Mouse (Mus musculus): ENCODE measurements around the gene Prtn3. TPM values are rescaled to one million over a fixed set of nuclear protein-coding genes. Genes with fewer than 3 reads are reported as not detected.
A peak's percentile ranks its signal among the peaks of the same experiment; 100 is the strongest.

Gene Prtn3
- total RNA-seq, 2 experiments from 2014 or later = 2.1 TPM; not detected in 1

DNA sequence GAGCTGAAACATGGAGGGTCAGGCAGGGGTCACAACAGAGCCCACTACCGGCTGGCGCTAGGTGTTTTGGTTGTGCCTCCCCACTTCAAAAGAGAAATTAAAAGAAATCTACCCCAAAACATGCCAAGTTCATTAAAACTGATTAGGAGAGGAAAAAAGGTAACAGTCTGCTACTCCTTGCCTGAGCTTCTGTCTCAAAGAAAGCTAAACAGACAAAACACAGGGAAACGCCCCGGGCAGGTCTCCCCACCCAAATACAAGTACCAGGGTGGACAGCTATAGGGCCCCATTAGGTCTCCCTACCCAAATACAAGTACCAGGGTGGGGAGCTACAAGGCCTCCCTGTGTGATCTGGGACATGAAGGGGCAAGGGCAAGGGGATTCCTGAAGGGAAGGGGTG lies 36.3 kb downstream of the Prtn3 start, which contains the start of gene Gm26602:
TSS of gene Gm26602 (plus strand) at position 301 of the 400 bp plus-strand sequence.
- DNase-seq = no peak

DNA sequence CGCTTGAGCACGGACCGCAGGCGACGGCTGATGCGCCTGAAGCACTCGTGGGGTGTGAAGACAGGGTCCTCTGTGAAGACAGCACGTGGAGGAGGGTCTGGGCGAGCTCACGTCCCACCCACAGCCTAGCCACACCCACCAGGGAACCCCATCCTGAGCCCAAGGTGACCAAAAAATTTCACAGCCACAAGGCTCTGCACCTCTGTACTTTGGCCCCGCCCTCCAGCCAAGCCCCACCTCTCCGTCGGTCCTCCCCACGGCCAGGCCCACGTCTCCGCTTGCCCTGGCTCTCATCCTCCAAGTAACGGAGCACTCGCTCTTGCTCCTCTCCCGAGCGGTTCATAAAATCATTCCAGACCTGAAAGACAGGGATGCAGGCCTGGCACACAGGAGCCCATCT lies 38.1 kb downstream of the Prtn3 start:
- no peak for DNase-seq

DNA sequence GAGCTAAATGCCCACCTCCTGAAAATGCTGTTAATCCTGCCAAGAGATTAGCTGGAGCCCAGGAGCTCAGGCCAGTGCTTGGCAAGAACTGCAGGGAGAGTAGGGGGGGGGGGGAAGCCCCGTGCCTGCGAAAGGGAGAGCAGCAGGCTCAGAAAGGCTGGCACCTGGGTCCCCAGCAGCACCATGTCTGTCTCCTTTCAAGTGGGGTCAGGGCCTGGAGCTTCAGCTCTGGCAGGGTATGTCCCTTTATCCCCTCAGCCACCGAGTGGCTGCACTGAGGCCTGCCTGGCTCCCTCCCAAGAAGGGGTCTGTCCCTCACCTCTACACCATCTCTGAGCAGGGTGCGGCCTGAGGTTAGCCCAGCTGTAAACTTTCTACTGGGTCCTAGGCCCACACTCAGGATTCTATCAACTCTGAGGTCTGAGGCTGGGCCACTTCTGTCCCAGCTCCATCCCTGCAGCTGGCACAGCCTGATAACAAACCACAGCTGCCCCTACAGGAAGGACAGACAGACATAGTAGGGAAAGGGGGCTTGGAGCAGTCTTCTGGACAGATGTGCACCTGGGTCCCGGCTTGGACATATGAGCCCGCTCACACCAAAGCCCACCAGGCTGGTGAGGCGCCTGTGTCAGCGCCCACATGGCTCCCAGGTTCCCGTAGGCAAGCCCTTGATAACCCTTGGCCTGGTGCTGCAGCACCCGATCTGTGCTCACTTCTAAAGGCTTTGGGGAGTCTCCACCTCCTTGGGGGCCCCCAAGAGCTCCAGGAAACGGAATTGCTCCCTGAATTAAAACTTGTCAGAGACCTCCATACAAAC lies 40.1 kb downstream of the Prtn3 start:
- DNase-seq = no peak

DNA sequence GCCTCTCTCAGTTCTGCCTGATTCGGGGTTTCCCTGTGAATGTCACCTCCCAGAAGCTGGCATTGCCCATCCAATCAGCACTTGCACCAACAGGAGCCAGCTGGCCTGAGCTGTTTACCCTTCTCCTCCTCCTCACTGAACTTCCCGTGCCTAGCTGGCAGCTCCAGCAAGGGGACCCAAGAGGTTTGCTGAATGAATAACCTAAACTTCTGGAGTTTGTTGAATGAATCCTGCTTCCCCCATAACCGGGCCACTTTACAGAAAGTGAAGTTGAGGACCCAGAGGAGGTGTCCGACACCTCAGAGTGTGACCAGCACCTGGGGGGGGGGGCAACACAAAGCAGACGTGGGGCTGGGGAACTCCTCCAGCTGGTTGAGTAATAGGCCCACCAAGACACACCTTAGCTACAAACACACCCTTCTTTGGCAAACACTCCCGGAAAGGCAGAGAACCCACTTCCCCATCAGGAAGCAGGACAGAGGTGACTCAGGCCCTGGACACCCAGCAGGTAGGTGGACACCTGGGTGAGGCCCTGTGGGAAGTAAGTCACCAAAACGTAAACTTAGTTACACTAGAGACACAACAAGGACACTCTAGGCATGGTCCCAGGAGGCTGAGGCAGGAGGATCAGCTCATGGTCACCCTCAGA lies 40.8 kb downstream of the Prtn3 start:
- no peak for DNase-seq

DNA sequence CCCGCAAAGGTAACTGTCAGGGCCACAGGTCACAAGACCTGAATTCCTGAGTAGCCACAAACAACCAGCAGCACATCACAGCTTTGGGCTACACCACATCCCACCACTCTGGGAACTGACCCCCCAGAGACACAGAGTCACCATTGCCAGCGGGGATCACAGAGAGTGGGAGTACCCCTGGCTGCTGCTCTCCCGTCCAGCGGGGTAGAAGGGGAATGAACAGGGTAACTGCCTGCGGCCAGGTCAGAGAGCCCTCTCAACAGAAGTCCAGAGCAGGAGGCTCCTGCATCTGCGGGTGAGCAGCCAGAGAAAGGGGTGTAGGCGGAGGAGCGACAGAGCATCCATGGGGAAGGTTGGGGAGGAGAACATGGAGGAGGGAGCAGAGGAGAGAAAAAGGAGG lies 41.8 kb downstream of the Prtn3 start:
- no peak for DNase-seq

DNA sequence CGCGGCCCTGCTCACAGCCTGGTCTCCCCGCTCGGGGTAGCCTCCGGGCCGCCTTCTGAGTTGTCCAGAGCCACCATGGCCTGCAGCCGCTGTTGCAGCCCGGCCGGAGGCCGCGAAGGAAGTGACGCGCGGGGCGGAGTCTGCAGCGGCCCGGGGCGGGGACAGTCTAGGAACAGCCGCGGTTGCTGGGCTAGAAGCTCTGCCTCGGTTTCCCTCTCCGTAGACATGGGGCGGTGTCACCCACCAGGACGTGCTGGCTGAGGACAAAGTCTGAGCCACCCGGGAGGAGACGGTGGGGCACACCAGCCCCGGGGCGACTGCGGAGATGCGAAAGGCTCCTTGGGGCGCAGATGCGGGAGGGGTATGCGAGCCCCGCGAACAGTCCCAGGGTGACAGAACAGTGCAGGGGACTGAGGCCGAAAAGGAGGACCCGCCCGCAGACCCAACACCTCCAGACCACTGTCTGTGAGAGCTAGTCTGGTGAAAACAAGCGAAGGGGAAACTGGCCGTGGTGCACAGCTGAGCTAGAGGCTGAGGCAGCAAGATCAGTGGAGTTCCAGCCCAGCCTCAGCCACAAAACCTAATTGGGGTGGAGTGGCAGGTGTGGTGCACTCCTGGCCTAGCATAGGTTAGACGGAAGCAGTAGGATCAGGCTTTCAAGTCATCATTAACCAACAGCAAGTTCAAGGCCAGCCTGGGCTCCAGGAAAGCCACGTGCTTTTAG lies 42.7 kb downstream of the Prtn3 start, which contains the start of gene Kiss1r:
TSS of gene Kiss1r (plus strand) at position 164 of the 724 bp plus-strand sequence.
- DNase-seq = peak; percentile 91

DNA sequence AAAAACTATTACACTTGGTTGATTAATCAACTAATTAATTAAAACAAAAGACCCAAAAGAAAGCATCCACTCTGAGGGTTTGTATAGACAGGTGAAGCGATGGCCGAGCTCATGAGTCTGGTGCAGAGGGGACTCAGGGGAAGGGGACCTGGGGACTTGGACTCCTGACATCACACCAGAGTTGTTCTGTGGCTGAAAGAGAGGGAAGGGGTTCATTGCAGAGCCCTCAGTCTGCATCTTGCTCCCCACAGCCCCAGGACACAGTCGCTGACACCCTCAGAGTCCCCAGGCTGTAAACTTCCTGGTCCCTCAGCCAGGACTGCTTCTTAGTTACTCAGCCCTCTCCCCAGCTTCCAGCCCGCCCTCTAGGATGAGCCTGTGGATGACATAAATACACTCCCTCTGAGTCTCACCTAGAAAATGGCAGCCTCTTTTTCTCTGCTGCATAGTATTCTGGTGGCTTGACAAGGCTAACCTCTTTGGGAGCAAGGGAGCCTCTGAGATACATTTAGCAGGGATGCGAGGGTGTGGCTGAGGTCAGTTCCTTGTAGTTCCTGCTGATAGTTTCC lies 43.3 kb downstream of the Prtn3 start:
- DNase-seq = no peak

DNA sequence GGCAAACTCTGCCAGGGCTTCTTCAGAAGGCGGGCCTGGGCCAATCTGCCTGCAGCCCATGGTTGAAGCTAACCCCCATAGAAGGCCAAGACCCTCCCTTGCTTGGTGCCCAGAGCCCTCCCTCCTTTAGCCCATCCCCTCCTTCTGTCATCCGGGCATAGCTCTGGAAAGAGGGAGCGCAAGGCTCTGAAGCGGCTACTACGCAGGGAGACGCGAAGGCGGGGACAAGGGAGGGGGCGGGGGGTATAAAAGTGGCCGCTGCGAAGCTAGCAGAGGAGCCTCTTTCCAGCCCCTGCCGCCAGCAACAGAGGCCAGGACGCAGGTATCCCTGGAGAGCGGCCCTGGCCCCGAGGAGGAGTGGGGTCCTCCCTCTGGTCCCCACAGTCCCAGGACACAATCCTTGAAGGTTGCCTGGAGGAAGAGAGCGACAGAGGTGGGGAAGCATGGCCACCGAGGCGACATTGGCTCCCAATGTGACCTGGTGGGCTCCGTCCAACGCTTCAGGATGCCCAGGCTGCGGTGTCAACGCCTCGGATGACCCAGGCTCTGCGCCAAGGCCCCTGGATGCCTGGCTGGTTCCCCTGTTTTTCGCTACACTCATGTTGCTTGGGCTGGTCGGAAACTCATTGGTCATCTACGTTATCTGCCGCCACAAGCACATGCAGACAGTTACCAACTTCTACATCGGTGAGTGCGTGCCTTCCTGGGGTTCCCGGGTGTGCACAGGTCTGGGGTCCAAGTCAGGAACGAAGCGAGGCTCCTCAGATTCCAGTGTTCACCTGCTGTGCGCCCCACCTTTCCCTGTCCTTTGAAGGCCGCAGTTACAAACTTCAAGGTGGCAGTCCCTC lies 44.2 kb downstream of the Prtn3 start:
- DNase-seq = no peak

DNA sequence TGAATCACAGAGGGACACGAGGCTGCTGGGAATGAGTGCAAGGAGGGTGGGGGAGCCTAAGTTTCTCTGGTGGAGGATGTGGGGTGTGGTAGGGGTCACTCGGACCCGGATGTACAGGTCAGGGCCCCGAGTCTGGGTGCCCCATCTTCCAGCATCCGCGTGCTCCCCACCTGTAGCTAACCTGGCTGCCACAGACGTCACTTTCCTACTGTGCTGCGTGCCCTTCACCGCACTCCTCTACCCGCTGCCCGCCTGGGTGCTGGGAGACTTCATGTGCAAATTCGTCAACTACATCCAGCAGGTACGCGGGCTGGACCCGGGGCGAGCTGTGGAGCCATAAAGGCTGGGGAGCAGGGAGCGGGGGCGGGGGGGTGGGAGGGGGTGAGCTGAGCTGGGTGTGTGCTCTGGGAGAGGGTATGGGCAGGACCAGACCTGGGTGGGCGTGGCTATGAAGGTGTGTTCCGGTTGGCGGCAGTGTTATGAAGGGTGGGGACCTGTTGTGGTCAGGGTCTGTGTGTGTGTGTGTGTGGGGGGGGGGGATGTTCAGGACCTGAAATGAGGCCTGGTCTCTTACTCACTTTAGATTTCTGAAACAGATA lies 45.1 kb downstream of the Prtn3 start:
- DNase-seq = no peak

DNA sequence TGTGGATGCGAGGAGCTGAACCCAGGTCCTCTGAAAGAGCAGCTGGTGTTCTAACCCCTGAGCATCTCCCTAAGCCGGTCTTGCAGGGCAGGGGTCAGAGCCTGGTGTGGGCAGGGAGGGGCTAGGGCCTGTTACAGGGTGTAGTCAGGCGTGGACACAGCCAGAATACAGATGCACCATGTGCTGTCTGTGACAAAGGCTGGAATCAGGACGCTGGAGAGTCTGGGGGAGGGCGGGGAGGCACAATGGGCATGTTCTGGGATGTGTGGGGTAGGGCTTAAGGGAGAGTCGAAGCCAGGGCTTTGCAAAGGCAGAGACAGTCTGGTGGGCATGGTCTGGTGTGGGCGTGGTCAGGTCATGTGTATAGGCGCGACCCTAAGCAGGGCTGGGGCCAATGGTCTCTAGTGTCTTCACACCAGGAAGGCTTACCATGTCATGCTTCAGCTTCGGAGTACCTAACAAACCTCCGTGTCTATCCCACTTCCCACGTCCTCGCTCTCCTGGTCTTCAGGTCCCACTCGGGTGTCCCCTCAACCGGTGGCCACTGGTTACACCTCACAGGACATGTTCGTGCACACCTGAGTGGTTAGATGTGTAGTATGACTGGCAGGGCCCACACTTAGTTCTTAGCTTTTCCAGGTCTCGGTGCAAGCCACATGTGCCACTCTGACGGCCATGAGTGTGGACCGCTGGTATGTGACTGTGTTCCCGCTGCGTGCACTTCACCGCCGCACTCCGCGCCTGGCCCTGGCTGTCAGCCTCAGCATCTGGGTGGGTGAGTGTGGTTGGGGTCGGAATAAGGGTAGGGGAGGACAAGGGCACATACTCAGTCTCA lies 46.0 kb downstream of the Prtn3 start:
- DNase-seq = no peak

DNA sequence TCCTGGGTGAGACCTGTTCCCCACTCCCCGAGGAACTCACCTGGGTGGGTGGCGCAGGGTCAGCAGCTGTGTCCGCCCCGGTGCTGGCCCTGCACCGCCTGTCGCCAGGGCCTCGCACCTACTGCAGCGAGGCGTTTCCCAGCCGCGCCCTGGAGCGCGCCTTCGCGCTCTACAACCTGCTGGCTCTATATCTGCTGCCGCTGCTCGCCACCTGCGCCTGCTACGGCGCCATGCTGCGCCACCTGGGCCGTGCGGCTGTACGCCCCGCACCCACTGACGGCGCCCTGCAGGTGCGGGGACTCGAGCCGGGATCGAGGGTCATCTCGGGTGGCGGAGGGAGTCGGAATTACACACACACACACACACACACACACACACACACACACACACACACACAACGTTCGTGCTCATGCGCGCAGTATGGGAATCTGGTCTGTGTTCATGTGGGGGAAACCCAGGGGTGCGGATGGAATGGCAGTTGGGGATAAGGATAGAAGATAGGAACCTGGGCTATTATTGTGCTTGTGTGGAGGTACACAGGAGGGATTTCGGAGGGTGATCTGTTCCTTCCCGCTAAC lies 46.8 kb downstream of the Prtn3 start, which contains the start of gene R3hdm4:
TSS of gene R3hdm4 (minus strand) at position 251 of the 578 bp plus-strand sequence.
- no peak for DNase-seq

DNA sequence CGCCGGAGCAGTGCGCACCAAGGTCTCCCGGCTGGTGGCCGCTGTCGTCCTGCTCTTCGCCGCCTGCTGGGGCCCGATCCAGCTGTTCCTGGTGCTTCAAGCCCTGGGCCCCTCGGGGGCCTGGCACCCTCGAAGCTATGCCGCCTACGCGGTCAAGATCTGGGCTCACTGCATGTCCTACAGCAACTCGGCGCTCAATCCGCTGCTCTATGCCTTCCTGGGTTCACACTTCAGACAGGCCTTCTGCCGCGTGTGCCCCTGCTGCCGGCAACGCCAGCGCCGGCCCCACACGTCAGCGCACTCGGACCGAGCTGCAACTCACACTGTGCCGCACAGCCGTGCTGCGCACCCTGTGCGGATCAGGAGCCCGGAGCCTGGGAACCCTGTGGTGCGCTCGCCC lies 47.3 kb downstream of the Prtn3 start:
- no peak for DNase-seq

DNA sequence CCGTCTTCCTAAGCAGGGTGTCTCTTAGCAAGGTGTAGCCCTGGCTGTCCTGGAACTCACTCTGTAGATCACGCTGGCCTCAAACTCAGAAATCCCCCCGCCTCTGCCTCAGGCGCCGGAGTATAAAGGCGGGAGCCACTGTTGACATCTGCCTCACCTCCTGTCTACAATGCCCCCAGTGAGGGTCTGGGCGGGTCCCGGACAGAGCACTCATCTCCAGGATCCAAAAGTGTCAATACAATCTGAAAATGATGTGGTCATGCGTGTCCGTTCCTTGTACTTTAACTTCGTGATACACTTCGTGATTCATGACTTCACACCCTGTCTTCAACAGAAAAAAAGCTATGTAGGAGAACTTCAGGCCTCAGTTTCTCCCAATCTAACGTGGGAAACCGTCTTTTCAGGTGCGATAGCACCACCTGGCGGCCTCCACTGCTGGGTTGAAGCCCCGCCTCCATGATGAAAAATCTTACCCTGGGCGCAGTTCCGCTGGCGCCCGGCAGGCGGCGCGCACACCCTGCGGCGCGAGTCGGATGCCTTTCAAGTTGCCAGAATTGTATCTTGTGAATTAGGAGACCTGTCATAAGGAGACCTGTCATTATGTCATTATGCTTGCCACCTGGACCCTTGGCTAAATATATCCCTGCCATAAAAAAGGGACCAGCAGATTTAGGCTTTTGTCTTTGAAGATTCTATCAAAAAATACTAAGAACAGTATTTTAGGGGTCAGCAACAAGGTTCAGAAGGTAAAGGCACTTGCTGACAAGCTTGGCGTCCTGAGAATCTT lies 50.9 kb downstream of the Prtn3 start:
- DNase-seq = peak; percentile 93

DNA sequence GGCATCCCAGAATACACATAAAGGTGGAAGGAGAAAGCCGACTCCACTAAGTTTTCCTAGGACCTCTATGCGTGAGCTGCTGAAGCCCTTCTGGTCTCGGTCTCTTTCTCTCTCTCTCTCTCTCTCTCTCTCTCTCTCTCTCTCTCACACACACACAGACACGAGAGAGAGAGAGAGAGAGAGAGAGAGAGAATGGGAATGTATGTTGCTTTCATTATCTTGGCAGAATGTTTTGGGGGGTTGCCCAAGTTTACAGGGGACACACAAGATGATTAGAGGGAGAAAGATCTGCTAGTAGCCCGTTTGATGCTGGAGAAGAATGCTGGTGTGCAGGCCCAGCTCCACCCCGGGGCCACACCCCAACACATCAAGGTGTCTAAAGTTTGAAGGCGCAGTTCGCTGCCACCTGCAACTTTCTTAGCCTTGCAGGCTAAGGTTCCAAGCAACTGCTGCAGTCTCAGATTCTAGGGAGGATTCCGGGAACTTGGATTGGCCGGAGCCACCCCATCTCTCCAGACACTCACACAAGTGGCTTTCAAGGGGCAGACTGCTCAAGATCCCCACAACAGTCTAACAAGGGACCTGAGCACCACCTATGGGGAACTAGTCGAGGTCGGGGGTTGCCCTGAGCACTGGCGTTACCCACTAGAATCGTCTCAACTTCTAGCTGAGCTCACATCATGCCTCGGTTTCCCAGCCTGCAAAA lies 51.7 kb downstream of the Prtn3 start:
- no peak for DNase-seq

DNA sequence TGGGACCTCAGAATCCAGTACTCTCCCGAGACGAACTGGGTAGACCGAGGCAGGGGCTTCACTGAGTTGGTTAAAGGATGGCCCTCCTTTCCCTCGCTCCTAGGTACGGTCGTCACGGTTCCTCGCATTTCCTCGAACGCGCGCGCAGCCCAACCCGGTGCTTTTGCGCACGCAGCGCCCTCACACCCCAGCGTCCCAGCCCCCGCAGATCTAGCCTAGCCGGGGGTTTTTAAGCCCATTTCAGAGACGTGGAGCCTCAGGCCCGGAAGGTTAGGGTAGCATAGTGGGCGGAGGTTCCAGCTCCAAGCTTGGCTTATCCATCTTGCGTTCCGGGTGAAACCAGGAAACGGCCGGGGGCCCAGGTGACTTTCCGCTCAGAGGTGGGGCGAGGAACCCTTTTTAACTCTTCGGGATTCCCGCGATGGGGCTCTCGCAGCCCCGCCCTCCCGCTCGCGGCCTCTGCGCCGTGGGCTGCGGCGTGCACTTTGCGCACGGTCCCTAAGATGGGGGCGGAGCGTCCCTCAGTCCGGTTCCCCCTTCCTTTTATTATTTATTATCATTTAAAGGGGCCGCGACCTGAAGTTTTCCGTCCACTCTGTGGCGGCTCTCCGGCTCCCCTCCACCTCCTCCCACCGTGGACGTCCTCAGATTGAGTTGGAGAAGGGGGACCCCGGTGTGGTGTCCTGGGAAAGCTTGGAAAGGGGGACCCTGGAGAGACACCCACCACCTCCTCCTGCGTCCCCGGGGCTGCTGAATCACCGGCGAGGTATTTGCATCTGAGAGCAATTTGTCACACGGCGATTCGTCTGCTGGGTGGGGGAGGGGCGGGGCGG lies 52.4 kb downstream of the Prtn3 start, which contains the start of gene Arid3a:
TSS of gene Arid3a (plus strand) at position 553 of the 833 bp plus-strand sequence.
- DNase-seq = peak; percentile 83

DNA sequence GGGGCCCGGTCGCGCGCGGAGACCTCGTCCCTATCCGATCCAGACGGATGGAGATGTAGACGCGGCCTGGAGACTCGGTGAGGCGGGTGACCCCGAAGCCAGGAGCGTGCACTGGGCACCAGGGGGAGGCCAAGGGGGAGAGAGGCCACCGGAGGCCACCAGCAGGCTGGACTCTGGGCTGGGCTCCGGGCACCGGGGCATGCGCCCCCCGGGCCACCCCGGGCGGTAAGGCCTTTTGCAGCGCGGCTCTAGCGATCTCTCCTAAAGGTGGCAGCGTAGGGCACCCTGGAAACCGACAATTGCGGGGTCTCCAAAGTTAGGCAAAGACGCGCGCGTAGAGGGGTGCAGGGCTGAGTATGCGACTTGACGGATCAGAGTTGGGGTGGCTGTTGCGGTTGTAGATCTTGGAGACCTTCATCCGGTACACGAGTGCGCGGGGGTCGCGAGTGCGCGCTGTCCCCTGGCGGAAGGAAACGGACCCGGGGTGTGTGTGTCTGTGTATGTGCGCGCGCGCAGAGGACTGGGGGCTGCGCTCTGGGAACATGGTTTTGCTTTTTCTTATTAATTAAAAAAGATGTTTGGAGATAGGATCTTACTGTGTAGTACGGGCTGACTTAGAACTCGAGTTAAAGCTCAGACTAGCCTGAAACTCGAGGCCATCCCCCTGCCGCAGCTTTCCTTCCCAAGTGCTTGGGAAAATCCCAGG lies 53.2 kb downstream of the Prtn3 start:
- peak; percentile 53 for DNase-seq
